Mouse (Mus musculus) testis, adult 2 months (tissue): ENCODE measurements at regions not wholly inside any gene's neighbourhood (a gene's known extent, or its start where the extent isn't known, plus 50 kb on each side); places are given as distances from the start of the nearest gene placed in this dataset.

ENCODE experiments used
- CTCF ChIP-seq: fragments of 200-500 bp; IDR thresholded peaks from 2 replicates; pipeline ENCODE4 v1.5.1; 2012; ENCODE audit warnings: low read depth, mild to moderate bottlenecking, inconsistent platforms, low read length, moderate library complexity; ENCODE audit not compliant: control insufficient read depth, insufficient read depth, insufficient replicate concordance
- POLR2A ChIP-seq: fragments of 200-500 bp; IDR thresholded peaks from 2 replicates; pipeline ENCODE4 v1.6.1; 2012; ENCODE audit warnings: low read depth, mild to moderate bottlenecking, inconsistent platforms, low read length, moderate library complexity; ENCODE audit not compliant: control insufficient read depth

GRCm38 (mm10) chr7:136670675-136671074, 223.7 kb upstream of the Mgmt start:
- TF ChIP-seq CTCF (no peak), POLR2A (no peak)
